Mouse (Mus musculus) CH12F3 (cell line): ENCODE data around the gene Gm20388.

Source experiments
- in situ Hi-C: fragments of 300-500 bp; cut with MboI; formaldehyde crosslinking; loops from 2 replicates; pipeline ENCODE4 v1.14.3; 2020; ENCODE audit warnings: low sequenced_read_pairs

Gene Gm20388

DNA sequence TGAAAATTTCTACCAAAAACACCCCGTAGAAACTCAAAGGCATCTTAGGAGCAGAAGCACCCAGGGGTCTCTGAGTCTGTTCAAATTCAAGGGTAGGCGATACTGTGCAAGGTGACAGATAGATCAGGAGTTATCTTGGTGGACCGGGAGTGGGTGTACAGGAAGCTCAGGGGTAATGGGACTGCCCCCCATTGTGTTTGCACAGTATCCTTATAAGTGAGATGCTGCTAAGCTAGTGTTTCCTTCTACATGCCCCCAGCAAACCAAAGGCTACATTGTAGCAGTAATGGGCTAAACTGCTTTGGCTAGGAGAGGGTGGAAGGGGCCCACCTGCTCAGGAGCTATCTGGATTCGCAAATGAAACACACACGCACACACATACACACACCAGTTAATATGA is 1250.8 kb downstream of the Gm20388 start:
- in situ Hi-C loops: no loop called here

DNA sequence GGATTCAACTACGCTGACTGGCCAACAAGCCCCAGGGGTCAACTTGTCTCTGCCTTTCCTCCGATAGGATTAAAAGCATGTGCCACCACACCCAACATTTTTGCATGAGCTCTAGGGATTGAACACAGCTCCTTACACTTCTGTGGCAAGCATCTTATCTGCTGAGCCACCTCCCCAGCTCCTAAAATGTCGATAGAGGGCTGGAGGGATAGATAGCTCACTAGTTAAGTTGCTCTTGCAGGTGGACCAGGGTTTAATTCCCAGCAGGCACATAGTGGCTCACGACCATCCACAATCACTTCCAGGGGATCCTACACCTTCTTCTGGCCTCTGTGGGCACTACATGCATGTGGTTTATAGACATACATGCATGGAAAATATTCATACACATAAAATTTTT is 1251.8 kb downstream of the Gm20388 start:
- in situ Hi-C loops: no loop called here

DNA sequence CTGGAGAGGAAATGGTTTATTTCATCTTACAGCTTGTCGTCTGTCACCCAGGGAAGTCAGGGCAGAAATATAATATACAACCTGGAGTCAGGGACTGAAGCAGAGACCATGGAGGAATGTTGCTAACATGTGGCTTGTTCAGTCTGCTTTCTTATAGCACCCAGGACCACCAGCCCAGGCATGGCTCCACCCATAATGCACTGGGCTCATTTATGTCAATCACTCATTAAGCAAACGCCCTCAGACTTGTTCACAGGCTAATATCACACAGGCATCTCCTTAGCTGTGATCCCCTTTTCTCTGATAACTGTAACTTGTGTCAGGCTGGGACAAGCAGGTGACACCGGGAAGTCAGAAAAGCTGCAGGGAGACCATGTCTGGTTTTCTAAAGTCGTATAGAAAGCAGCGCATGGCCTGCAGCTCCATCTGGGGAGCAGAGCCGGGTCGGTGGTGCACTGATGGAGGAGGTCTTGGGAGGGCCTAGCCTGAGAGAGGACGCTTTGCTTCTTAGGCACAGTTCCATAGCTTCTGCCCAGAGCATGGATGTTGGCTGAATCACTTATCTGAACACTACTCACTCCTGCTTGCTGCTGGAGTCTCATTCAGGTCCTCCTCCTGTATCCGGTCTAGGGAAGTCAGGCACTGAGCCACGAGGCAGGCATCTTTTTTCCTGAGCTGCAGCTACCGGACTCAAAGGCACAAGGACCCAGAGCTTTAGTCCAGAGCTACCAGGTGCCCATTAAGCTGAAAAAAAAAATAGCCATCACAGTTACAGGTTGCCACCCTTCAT is 1252.5 kb downstream of the Gm20388 start:
- in situ Hi-C loops: no loop called here

DNA sequence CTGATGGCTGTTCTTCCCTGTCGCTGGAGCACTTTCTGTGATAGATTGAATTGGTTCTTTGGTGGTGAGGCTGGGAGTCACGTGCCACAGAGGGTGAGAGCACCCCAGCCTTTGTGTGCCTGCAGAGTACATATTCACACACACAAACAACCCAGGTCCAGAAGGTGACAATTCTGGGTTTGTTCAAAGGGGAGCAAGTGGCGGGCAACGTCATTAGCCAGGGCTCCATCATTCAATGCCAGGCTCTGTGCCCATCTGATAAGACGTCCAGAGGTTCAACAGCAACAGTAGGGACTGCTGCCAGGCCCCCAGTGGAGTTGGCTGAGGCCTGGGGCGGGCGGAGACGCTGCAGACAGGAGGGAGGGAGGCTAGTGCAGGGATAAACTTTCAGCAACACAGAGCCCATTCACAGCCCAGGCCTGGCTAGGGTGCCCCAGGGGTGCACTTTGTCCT is 1253.4 kb downstream of the Gm20388 start:
- in situ Hi-C loops: no loop called here

DNA sequence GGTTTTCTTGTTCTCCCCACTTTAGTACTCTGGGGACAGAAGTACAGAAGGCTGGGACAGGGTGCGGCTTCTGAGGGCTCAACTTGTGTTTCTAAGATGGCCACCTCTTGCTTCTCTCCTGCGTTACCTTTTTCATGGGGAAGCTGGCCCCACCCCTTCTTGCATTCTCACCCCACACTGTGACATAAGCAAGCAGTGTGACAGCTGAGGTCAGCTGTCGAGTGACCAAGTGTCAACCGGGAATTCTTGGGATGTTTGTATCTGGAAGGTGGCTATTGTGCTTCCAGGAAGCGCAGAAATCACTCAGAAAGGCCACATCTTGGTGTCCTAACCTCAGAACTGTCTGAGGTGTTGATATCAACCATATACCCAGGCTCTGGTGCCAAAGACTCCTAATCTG is 1257.4 kb downstream of the Gm20388 start:
- in situ Hi-C loops: no loop called here

DNA sequence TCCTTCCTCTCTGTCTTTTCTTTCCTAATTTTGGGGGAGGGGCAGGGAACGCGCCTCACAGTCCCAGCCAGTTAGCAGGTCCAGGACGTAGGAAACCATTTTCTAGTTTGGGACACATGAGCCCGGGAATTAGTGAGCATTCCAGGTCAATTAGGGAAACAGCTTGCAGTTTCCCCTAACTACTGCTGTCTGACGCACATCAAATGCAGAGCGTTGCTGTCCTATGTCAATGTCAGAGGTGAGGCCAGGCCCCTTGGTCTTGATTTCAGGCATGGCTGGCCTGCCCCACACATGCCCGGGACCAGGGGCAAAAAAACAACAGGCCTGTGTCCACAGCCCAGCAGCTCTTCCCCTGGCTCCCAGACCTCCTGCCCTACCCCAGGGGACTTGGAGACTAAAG is 1259.5 kb downstream of the Gm20388 start:
- in situ Hi-C loops: no loop called here

DNA sequence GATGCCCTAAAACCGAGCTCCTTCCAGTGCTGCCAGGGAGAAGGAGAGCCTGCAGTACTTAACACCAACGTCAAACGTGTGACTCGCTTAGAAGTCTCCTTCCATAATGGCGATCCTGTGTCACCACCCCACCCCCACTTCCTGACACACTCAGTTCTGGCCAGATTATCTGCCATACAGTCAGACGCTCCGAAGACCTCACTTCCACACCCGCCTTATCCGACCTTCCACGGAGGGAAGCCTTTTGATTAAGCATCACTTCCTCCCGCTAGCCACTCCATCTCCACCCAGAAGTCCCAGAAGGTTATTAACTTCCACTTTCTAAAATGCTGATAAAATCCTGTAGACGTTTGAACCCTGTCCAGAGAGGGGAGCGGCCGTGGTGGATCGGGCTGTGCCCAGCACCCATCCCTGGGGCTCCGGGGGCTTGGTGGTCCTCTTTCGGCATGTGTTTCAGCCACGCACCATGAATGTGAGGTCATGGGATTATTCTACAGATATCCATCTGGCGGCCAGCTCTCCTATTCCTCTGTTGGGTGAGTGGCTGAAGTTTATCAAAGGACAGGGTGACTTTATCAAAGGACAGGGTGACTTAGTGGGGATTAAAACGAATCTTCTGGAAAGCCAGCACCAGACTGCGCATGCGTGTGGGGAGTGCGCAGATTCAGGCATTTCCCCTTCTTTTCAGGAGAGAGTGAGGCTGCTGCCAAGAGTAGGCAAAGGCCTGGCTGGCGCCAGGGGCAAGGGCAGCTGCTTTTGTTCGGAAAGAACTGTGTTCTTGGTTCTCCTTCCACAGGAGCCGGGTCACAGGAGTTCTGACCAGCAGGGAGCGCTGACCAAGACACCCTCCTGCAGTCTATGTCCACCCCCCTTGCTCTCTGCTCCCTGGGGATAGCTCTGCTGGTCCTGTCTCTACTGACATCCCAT is 1260.2 kb downstream of the Gm20388 start:
- in situ Hi-C loops: no loop called here

DNA sequence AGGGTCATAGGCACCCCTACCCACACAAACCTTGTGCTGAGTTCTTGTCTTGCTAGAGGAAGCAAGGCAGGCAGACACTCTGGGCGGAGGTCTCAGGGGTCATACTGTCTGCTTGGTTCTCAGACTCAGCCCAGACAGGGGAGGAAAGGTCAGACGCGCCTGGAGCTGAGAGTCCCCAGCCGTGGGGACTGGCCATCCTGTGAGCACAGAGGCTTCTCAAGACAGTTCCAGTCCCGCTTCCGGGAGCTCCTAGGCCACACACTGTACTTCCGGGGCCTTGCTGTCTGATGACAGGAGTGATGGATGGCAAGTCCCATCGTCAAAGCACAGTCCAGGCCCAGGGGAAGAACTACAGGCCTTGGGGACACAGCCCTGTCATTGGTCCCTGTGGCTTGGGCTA is 1261.9 kb downstream of the Gm20388 start:
- in situ Hi-C loops: no loop called here

DNA sequence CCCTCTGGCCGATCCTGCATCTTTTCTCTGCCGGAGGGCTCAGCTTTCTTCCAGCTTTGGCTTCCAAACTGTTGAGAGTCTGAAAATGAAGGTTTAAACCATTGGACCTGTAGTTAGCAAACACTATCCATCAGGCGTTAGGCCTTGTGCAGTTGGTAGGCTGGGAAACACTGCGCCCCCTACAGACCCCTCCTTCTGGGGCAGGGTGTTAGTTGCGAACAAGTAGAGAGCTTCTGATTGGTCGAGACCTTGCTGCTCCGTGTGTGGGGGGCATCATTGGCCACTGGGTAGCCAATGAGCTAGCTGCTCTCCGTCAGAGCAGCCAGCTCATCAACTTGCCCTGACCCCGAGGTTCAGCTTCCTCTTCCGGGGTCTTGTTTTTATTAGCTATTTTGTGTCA is 1263.5 kb downstream of the Gm20388 start:
- in situ Hi-C loops: no loop called here

DNA sequence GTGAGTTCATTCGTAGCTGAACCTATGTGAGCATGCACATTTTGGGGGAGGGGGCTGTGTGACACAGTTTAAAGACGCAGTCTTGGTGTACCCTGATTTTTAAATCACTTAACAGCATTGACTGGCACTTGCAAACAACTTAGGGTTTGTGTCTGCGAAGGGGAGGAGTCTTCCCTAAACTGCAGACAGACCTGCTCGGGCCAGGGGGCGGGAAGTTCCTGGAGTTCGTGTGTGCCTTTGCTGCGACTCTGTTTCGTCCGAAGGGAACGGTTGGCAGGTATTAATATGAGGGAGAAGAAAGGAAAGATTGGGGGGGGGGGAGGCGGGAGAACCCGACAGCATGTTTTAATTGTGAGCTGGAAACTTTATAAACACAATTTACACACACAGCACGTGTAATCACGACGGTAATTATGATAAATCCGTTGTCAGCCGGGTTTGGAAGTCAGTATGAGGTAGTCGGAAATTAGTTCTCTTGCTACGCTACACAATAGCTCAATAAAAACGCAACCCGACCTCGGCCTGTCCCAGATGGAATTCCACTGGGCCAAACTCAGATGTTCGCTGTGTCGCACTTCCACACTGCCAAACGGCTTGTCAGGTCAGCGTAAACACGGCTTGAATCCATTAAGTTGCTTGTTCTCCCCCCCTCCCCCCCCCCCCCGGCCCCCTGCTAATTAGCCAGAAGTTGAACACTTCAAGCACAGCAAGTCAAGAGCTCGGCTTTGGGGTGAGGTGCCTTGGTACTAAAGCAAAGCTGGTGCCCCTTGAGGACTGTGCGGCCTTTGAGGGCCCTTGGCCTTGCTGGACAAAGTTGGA is 1264.3 kb downstream of the Gm20388 start:
- in situ Hi-C loops: no loop called here

DNA sequence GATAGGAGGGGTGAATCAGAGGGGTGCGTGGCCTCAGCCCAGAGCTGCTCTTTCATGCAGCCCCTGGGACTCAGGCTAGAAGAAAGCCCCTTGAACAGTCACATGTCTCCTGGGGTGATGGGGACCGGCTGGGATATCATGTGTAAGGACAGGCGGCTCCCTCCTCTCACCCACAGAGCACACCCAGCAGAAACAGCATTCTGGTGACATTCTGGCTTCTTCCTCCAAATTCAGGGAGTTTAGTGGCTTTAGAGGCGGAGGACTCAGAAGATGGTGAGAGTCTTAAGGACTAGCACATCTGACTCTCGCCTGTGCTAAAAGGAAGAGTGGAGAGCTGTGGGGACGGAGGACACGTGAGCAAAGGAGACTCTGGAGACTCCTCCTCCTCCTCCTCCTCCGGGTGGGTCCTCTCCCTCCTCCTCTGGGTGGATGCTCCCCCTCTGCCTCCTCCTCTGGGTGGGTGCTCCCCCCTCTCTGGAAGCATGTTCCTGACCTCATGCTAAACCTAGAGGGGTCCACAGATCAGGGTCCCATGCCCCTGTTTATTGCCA is 1265.0 kb downstream of the Gm20388 start:
- in situ Hi-C loops: no loop called here

DNA sequence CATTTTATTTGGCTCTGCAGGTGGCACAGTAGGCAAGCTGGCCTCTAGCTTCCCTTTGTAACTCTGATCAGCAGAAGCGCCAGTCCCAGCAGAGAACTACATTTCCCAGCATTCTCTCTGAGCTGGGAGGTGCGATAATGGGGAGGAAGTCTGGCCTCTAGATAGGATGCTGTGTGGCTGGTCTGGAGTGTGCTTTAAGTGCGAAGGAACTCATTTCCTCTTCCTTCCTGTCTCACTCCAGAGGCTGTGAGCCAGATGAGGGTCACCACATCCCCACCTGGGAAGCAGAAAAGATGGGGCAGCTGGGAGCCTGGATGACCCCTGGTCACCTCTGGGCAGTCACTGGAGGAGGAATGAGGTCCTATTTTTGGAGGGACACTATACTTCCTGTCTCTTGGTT is 1265.7 kb downstream of the Gm20388 start:
- in situ Hi-C loops: no loop called here

DNA sequence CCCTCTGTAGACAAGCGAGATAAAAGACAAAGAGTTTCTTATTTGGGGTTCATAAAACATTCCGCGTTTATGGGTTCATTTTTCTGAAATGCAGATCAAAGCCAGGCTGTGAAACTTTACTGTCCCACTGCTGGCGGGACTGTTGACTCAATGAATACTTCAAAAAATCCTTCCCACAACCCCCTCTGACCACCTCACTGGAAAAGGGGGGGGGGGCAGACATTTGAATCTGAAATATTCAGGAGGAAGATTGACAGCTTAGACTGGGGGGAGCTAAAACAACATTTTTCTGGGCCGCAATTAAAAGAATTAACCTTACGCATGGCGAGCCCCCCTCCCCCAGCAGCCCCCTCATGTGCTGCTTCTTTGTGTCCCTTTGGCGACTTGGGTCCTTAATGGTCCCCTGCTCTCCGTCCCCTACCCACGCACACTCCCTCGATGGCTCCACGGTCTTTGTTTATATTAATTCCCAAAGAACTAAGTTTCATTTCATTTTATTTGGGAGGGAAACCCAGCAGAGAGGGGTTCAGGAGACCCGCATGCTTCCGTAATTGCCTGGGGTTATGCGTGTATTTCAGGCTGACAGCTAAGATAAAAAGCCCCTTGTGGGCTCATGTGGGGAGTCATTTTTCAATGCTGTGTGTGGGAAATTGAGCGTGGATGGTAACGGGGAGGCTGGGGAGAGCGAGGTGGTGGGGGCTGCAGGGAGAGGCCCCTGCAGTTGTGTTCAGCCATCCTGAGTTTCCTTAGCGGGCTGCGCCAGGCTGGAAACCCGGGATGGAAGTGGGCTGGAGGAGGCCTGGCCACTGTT is 1270.0 kb downstream of the Gm20388 start:
- in situ Hi-C loops: no loop called here

DNA sequence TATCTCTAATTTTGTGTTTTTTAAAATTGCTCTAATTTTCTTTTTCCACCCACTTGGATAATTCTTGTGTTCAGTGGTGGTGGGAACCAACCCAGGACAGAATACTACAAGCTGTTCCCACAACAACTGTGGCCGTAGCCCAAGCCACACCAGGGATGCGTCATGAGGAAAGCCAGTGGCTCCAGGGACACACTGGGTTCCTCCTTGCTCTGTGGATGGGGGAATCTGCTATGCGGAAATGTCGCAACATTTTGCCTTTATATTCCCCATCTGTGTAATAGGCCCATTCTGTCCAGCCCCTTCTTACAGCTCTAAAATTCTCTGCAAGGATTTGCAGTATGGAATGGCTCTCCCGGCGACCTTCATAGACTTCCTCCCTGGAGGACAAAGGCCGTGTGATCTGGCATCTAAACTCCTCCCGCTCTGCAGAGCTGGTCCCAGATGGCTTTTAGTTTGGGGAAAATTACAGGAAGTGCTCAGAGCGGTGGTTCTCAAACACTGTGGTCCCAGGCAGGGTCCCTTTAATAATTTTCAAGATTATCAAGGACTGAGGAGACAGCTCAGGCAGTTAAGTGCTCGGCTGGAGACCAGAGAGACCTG is 1270.7 kb downstream of the Gm20388 start:
- in situ Hi-C loops: no loop called here

DNA sequence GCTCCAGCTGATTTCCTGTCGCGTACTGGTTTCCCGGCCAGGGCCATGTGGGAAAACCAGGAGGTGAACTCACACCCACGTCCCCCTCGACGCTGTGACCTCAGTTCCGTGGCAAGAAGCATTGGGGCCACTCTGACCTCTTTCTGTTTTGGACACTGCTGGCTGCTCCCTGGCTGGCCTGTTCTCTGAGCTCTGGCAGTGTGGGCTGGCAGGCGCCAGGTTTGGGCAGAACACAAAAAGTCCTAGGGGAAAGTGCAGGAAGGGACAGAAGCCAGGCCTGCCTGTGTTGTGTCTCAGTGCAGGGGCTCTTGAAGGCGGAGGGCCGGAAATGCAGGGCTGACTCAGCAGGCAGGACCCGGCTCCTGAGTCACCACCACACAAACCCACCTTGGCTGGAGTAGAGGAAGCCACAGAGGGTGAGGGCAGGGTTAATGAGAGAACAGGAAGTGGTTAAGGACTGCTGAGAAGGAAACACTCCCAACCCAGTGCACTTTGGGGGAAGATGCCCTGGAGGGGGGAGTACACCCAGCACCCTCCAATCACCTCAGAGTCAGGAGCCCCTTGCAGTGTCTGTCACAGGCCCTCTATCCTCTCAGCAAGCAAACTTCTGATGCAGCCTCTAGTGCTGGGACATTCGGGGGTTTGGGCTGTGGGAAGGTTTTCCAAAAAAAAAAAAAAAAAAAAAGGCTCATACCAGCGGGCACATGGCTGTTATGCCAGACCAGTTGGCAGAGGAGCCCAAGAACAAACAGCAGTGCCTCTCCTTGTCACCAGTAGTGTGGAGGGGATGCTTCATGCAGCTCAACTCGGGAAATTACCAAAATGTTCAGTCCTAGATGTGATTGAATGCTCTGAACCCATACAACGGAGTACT is 1277.1 kb downstream of the Gm20388 start:
- in situ Hi-C loops: no loop called here

DNA sequence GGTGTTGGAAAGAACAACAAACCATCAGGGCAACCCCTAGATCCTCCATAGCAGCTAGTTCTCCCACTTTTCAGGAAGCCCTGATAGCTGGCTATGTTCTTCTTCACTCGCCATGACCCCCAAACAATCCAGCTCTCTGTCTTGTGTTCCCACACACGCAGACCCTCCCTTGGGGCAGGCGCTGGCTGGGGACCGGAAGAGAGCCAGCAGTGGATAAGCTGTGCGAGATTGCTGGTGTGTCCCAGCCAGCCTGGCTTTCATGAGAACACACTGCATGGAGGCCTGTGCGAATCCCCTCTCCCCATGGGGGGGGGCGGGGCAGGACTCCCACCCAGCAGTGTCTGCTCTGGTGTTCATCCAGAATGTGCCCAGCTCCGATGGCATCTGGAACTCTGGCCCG is 1278.4 kb downstream of the Gm20388 start:
- in situ Hi-C loops: no loop called here

DNA sequence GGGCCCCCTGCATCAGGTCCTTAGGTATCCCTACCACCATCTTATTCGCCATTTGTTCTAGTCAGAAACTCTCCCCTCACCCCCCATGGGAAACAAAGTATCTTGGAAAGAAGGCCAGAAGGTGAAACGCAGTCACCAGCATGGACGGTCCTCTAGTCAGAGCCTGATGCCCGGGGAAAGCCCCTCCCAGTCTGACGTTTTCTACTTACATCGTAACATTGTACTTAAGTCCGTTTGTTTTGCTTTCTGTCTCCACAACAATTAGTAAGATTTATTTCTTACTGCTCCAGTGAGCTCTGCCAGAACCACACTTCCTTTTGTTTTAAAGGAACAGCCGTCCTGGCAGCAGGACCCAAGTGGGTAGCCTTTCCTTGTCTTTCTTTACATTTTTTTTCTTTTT is 1281.8 kb downstream of the Gm20388 start:
- in situ Hi-C loops: no loop called here

DNA sequence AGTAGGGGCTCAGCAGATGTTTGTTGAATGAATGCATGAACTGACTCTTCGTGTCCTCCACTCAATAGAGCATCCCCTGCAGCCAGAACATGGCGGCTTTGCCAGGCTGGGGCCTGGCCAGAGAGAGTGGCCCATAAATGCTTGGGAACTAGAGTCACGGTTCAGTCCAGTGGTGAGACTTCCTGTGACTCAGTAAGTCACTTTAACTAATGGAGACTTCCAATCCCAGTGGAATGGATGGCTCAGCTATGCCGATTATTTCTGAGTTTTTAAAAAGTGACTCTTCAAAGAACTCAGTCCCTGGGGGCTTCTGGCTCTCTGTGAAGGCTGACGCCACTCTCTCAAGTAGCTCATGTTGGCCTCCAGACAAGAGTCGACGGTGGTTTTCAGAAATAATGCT is 1285.3 kb downstream of the Gm20388 start:
- in situ Hi-C loops: no loop called here
